ENCODE assay signal across 31 mouse cellular contexts in genomic region chr8:54120115-54120514, GRCm38 (mm10). TPM values are rescaled to one million over a fixed set of nuclear protein-coding genes. Genes with fewer than 3 reads are reported as not detected.
A peak's percentile ranks its signal among the peaks of the same experiment; 100 is the strongest.
DNase-seq lines count a peak whose midpoint lies in the region; ATAC-seq and TF ChIP-seq lines count a peak whose summit lies in the region.
"Had no signal": no experiment of that assay in that cellular context is flagged by ENCODE, and none has a peak within 500 bp of the region (broad histone marks: within the 10 kb centered on the region; RNA-seq: fewer than 3 reads in every experiment).

No protein-coding gene starts in this region.

- no peaks in the 10 kb centered on the region for H3K4me1 ChIP-seq in midbrain, embryonic 14.5 days (ENCODE audit: control insufficient read depth, insufficient read depth, low read length)
- no peaks in the 10 kb centered on the region for H3K4me1 ChIP-seq in midbrain, embryonic 15.5 days
- H3K4me1 ChIP-seq: forebrain, embryonic 15.5 days; limb, embryonic 15.5 days; liver, embryonic 13.5 days had no signal

- no peak for ATAC-seq in midbrain, embryonic 14.5 days (ENCODE audit: low FRiP score, low TSS enrichment)
- ATAC-seq in midbrain, embryonic 15.5 days (replicated peaks), result no peak
- ATAC-seq in hematopoietic stem cell, adult 5-6 weeks (replicated peaks in 1 of 2; ENCODE audit: insufficient read depth in 1 of 2, low FRiP score in 2 of 2, low TSS enrichment in 1 of 2, low read depth in 1 of 2, poor library complexity in 2 of 2, severe bottlenecking in 2 of 2), result peak; percentile 89 to 94
- peak; percentile 43; the same call in 1 of the 2 replicates for ATAC-seq in monocyte, adult 5-6 weeks (replicated peaks; ENCODE audit: insufficient number of reproducible peaks, low FRiP score, low TSS enrichment, poor library complexity, severe bottlenecking)
- ATAC-seq: forebrain, embryonic 15.5 days; lung, postnatal 0 days; Patski had no signal

- H3K36me3 ChIP-seq in midbrain, embryonic 14.5 days (ENCODE audit: control insufficient read depth, insufficient read depth, low read length), result no peaks in the 10 kb centered on the region
- no peaks in the 10 kb centered on the region for H3K36me3 ChIP-seq in midbrain, embryonic 15.5 days (replicated peaks)
- H3K36me3 ChIP-seq: forebrain, embryonic 15.5 days; heart, embryonic 10.5 days; heart, embryonic 15.5 days; limb, embryonic 10.5 days; limb, embryonic 15.5 days; liver, embryonic 13.5 days had no signal

- H3K9me3 ChIP-seq in midbrain, embryonic 14.5 days (ENCODE audit: control insufficient read depth, low read length), result no peaks in the 10 kb centered on the region
- no peaks in the 10 kb centered on the region for H3K9me3 ChIP-seq in midbrain, embryonic 15.5 days
- H3K9me3 ChIP-seq: forebrain, embryonic 15.5 days; heart, embryonic 10.5 days; heart, embryonic 15.5 days; limb, embryonic 10.5 days; limb, embryonic 15.5 days; liver, embryonic 13.5 days had no signal

- WGBS in midbrain, embryonic 14.5 days, result 82% methylated on average over 7 of the region's 7 CpGs
- 79% methylated on average over 7 of the region's 7 CpGs for WGBS in midbrain, embryonic 15.5 days

- peak; percentile 11 for DNase-seq in midbrain, embryonic 14.5 days
- peak; percentile 0 for DNase-seq in T-cell, adult 2 months (ENCODE audit: low spot score)
- DNase-seq in yolk sac, embryonic 10.5 days (ENCODE audit: low spot score), result no peak
- no peak for DNase-seq in left cerebral cortex, adult 2 months (ENCODE audit: extremely low spot score in 1 of 2, low spot score in 2 of 2)
- no peak for DNase-seq in urinary bladder, postnatal 14 days (ENCODE audit: low spot score)
- DNase-seq: adrenal gland, postnatal 25 days; cerebellum, adult 2 months; cerebellum, postnatal 25 days; gastrocnemius, postnatal 14 days; heart, adult 11 months; heart, postnatal 36 days; kidney, adult 2 months; kidney, postnatal 4 days; liver, embryonic 13.5 days; lung, adult 18-20 months; thymus, adult 2 months; thymus, postnatal 4 days had no signal

- H3K9ac ChIP-seq in midbrain, embryonic 14.5 days (replicated peaks; ENCODE audit: low read length), result no peak overlapping the region
- no peak overlapping the region for H3K9ac ChIP-seq in midbrain, embryonic 15.5 days
- H3K9ac ChIP-seq: forebrain, embryonic 15.5 days; heart, embryonic 15.5 days; hindbrain, embryonic 14.5 days; limb, embryonic 15.5 days; liver, embryonic 13.5 days had no signal

- no peak overlapping the region for H3K27ac ChIP-seq in midbrain, embryonic 14.5 days (replicated peaks; ENCODE audit: low read depth, low read length)
- H3K27ac ChIP-seq in midbrain, embryonic 15.5 days, result no peak overlapping the region
- H3K27ac ChIP-seq in left cerebral cortex, adult 2 months, result no peak overlapping the region
- H3K27ac ChIP-seq: forebrain, embryonic 15.5 days; heart, embryonic 10.5 days; heart, embryonic 15.5 days; hindbrain, embryonic 14.5 days; limb, embryonic 10.5 days; limb, embryonic 15.5 days; liver, embryonic 13.5 days; macrophage had no signal

- H3K27me3 ChIP-seq in midbrain, embryonic 14.5 days (ENCODE audit: control insufficient read depth, insufficient read depth, low read length), result no peaks in the 10 kb centered on the region
- no peaks in the 10 kb centered on the region for H3K27me3 ChIP-seq in midbrain, embryonic 15.5 days (replicated peaks)
- H3K27me3 ChIP-seq: forebrain, embryonic 15.5 days; heart, embryonic 15.5 days; limb, embryonic 15.5 days; liver, embryonic 13.5 days; Patski had no signal

- intact Hi-C loops in left cerebral cortex, adult 2 months (cut with DNase I), result no loop called here

- TF ChIP-seq CTCF in left cerebral cortex, adult 2 months (IDR thresholded peaks at IDR 0.05), result no peak

- H3K4me3 ChIP-seq in midbrain, embryonic 14.5 days (replicated peaks; ENCODE audit: low read depth, low read length), result no peak overlapping the region
- no peak overlapping the region for H3K4me3 ChIP-seq in midbrain, embryonic 15.5 days
- H3K4me3 ChIP-seq in left cerebral cortex, adult 2 months, result no peak overlapping the region
- H3K4me3 ChIP-seq: forebrain, embryonic 15.5 days; heart, embryonic 10.5 days; heart, embryonic 15.5 days; limb, embryonic 10.5 days; limb, embryonic 15.5 days; liver, embryonic 13.5 days had no signal

- no peak overlapping the region for H3K4me2 ChIP-seq in midbrain, embryonic 14.5 days (ENCODE audit: low read length)
- H3K4me2 ChIP-seq in midbrain, embryonic 15.5 days, result no peak overlapping the region
- H3K4me2 ChIP-seq: forebrain, embryonic 15.5 days; heart, embryonic 15.5 days; hindbrain, embryonic 14.5 days; limb, embryonic 15.5 days; liver, embryonic 13.5 days; midbrain, embryonic 11.5 days had no signal

RNA-seq across cellular contexts. Expression of gene Vegfc, which starts 42.7 kb away (rescaled TPM):
- polyA plus RNA-seq in midbrain, embryonic 14.5 days (2014; fragmentation: Nextera tagmentation; extraction: Ambion mirVana), result 2.4 and 3.1 TPM in 2 replicates
- polyA plus RNA-seq in midbrain, embryonic 15.5 days (2015; fragmentation: Nextera tagmentation; extraction: Ambion mirVana), result 4.5 and 4.8 TPM in 2 replicates
- 3.1 and 5.3 TPM in 2 replicates for total RNA-seq in hematopoietic stem cell, adult 5-6 weeks (2017)
- total RNA-seq in monocyte, adult 5-6 weeks (2017), result 7.4 to 14.4 TPM (median 12.0 TPM) in 3 replicates
- 1 to 10 TPM; 3.3 to 4.3 TPM for total RNA-seq in left cerebral cortex, adult 2 months (2021)
- total RNA-seq: MEL had no signal
- polyA plus RNA-seq: macrophage had no signal

Comparison
In these comparisons a context has a peak if more than half of its experiments do, and no peak if none do; other contexts are left out.
1. ATAC-seq: peak in hematopoietic stem cell, adult 5-6 weeks (2 of 2) and monocyte, adult 5-6 weeks (single experiment); none in midbrain, embryonic 14.5 days (single experiment) and midbrain, embryonic 15.5 days (single experiment).
2. DNase-seq: peak in midbrain, embryonic 14.5 days (single experiment) and T-cell, adult 2 months (single experiment); none in yolk sac, embryonic 10.5 days (single experiment), left cerebral cortex, adult 2 months (0 of 2) and urinary bladder, postnatal 14 days (single experiment).